Mouse (Mus musculus) heart, postnatal 0 days (tissue): ENCODE measurements at regions not wholly inside any gene's neighbourhood (a gene's known extent, or its start where the extent isn't known, plus 50 kb on each side); places are given as distances from the start of the nearest gene placed in this dataset.

Source experiments
- ATAC-seq: fragments of 200-750 bp; cut with Nextera tagmentation; 2 replicates; pipeline ENCODE4 v1.8.0; 2017; ENCODE audit warnings: low read depth, moderate number of reproducible peaks, moderate library complexity; ENCODE audit not compliant: insufficient read depth
- DNase-seq: peaks from one replicate; pipeline ENCODE4 v3.0.0-alpha.2; 2016; ENCODE audit warnings: low spot score
- H3K27ac ChIP-seq: fragments of 300-500 bp; sonication (generic); 2 replicates; pipeline ENCODE4 v1.5.1; 2014; ENCODE audit warnings: low read depth, mild to moderate bottlenecking
- H3K27me3 ChIP-seq: fragments of 300-500 bp; sonication (generic); 2 replicates; pipeline ENCODE4 v1.6.1; 2014; ENCODE audit warnings: low read length, mixed read lengths; ENCODE audit not compliant: control insufficient read depth, insufficient read depth
- H3K36me3 ChIP-seq: fragments of 300-500 bp; sonication (generic); replicated peaks from 2 replicates; pipeline ENCODE4 v1.6.1; 2014; ENCODE audit warnings: low read length, mixed read lengths; ENCODE audit not compliant: control insufficient read depth, insufficient read depth
- H3K4me1 ChIP-seq: fragments of 300-500 bp; sonication (generic); 2 replicates; pipeline ENCODE4 v1.6.1; 2014; ENCODE audit warnings: antibody characterized with exemption; ENCODE audit not compliant: control insufficient read depth, insufficient read depth
- H3K4me2 ChIP-seq: fragments of 300-500 bp; sonication (generic); 2 replicates; pipeline ENCODE4 v1.6.1; 2014; ENCODE audit warnings: low read depth, mild to moderate bottlenecking, low read length, moderate library complexity
- H3K4me3 ChIP-seq: fragments of 300-500 bp; sonication (generic); 2 replicates; pipeline ENCODE4 v1.5.1; 2014; ENCODE audit warnings: low read depth, low read length
- H3K9ac ChIP-seq: fragments of 300-500 bp; sonication (generic); replicated peaks from 2 replicates; pipeline ENCODE4 v1.6.1; 2014; ENCODE audit warnings: low read depth, low read length, mixed read lengths
- H3K9me3 ChIP-seq: fragments of 300-500 bp; sonication (generic); replicated peaks from 2 replicates; pipeline ENCODE4 v1.6.1; 2016; ENCODE audit warnings: low read length; ENCODE audit not compliant: control insufficient read depth
- CTCF ChIP-seq: IDR thresholded peaks from 2 replicates; pipeline ENCODE4 v1.5.1; 2016; ENCODE audit warnings: antibody characterized with exemption, control low read depth, low read depth
- EP300 ChIP-seq: IDR thresholded peaks from 2 replicates; pipeline ENCODE4 v1.6.1; 2016; ENCODE audit warnings: antibody characterized with exemption, low read depth
- WGBS: fragments of 180-500 bp; shearing (Covaris S2); extraction: QIAGEN DNeasy Blood & Tissue Kit; methylation state at CpG from one replicate; pipeline ENCODE4 v1.1.7; 2014; 5-methylcytosine and 5-hydroxymethylcytosine counted together

GRCm38 (mm10) chr15:6016637-6017049, 282.9 kb upstream of the Dab2 start:
- no peak overlapping the region for H3K4me3 ChIP-seq
- 66% methylated on average over 5 of the region's 5 CpGs for WGBS
- no peak overlapping the region for H3K4me2 ChIP-seq
- no peak overlapping the region for H3K27ac ChIP-seq
- H3K27me3 ChIP-seq = no peaks in the 10 kb centered on the region
- ATAC-seq = no peak
- H3K9ac ChIP-seq = no peak overlapping the region
- H3K9me3 ChIP-seq = no peaks in the 10 kb centered on the region
- no peak for TF ChIP-seq CTCF
- no peak for TF ChIP-seq EP300
- DNase-seq = no peak
- no peaks in the 10 kb centered on the region for H3K36me3 ChIP-seq
- H3K4me1 ChIP-seq = no peaks in the 10 kb centered on the region

GRCm38 (mm10) chr15:6025543-6025942, 274.0 kb upstream of the Dab2 start:
- Histone ChIP-seq H3K36me3 (no peaks in the 10 kb centered on the region), H3K4me1 (peaks cover 3% of the 10 kb centered on the region; the same call in 1 of the 2 replicates), H3K27me3 (no peaks in the 10 kb centered on the region), H3K27ac (no peak overlapping the region), H3K9ac (no peak overlapping the region), H3K4me3 (no peak overlapping the region), H3K9me3 (no peaks in the 10 kb centered on the region), H3K4me2 (no peak overlapping the region)
- no peak for TF ChIP-seq CTCF
- no peak for TF ChIP-seq EP300
- no peak for DNase-seq
- WGBS = 23% methylated on average over 4 of the region's 4 CpGs
- ATAC-seq = no peak

GRCm38 (mm10) chr15:6029214-6029613, 270.4 kb upstream of the Dab2 start:
- H3K27ac ChIP-seq = no peak overlapping the region
- no peaks in the 10 kb centered on the region for H3K27me3 ChIP-seq
- TF ChIP-seq EP300 (no peak), CTCF (no peak)
- DNase-seq (peak; percentile 13), ATAC-seq (no peak)
- 88% methylated on average over 1 of the region's 1 CpGs for WGBS
- no peak overlapping the region for H3K9ac ChIP-seq
- no peak overlapping the region for H3K4me2 ChIP-seq
- H3K4me1 ChIP-seq = peaks cover 3% of the 10 kb centered on the region; the same call in 1 of the 2 replicates
- no peak overlapping the region for H3K4me3 ChIP-seq
- H3K9me3 ChIP-seq = no peaks in the 10 kb centered on the region
- H3K36me3 ChIP-seq = no peaks in the 10 kb centered on the region

- TF ChIP-seq CTCF (no peak), EP300 (no peak)
- 76% methylated on average over 5 of the region's 5 CpGs for WGBS
- Histone ChIP-seq H3K36me3 (no peaks in the 10 kb centered on the region), H3K4me2 (no peak overlapping the region), H3K9ac (no peak overlapping the region), H3K9me3 (no peaks in the 10 kb centered on the region), H3K4me1 (peaks cover 3% of the 10 kb centered on the region; the same call in 1 of the 2 replicates), H3K27ac (no peak overlapping the region), H3K4me3 (no peak overlapping the region), H3K27me3 (no peaks in the 10 kb centered on the region)
- no peak for DNase-seq
- ATAC-seq = no peak
Measured at GRCm38 (mm10) chr15:6030396-6030795, 269.2 kb upstream of the Dab2 start.

- 78% methylated on average over 4 of the region's 4 CpGs for WGBS
- Histone ChIP-seq H3K9ac (no peak overlapping the region), H3K36me3 (no peaks in the 10 kb centered on the region), H3K4me2 (no peak overlapping the region), H3K4me1 (peaks cover 2% of the 10 kb centered on the region; the same call in 1 of the 2 replicates), H3K4me3 (no peak overlapping the region), H3K27ac (no peak overlapping the region), H3K27me3 (no peaks in the 10 kb centered on the region), H3K9me3 (no peaks in the 10 kb centered on the region)
- DNase-seq (no peak), ATAC-seq (no peak)
- no peak for TF ChIP-seq CTCF
- no peak for TF ChIP-seq EP300
Measured at GRCm38 (mm10) chr15:6034156-6034555, 265.4 kb upstream of the Dab2 start.

GRCm38 (mm10) chr15:6044511-6045256, 254.9 kb upstream of the Dab2 start:
- 43% methylated on average over 10 of the region's 10 CpGs for WGBS
- no peak overlapping the region for H3K4me3 ChIP-seq
- no peak overlapping the region for H3K9ac ChIP-seq
- DNase-seq = no peak
- no peak overlapping the region for H3K27ac ChIP-seq
- H3K4me2 ChIP-seq = no peak overlapping the region
- no peaks in the 10 kb centered on the region for H3K36me3 ChIP-seq
- no peak for ATAC-seq
- no peaks in the 10 kb centered on the region for H3K9me3 ChIP-seq
- TF ChIP-seq EP300 (no peak), CTCF (no peak)
- no peaks in the 10 kb centered on the region for H3K4me1 ChIP-seq
- H3K27me3 ChIP-seq = no peaks in the 10 kb centered on the region
